Mouse (Mus musculus): ENCODE data around the gene 1700113H08Rik. TPM values are rescaled to one million over a fixed set of nuclear protein-coding genes. Genes with fewer than 3 reads are reported as not detected.

Gene 1700113H08Rik
- total RNA-seq, 1 experiment = not detected

- no peak for DNase-seq (ENCODE audit: low read depth, low spot score)
- in situ Hi-C loops (cut with MboI; ENCODE audit: low sequenced_read_pairs in 2 of 2, unreplicated experiment in 2 of 2) = no loop called here
- H3K27ac ChIP-seq (ENCODE audit: insufficient read depth, low read depth, low read length, poor library complexity, severe bottlenecking) = no peak overlapping the region
Observed at GRCm38 (mm10) chr10:87098722-87099121, 40.9 kb downstream of the 1700113H08Rik start.

GRCm38 (mm10) chr10:87100668-87101067, 42.8 kb downstream of the 1700113H08Rik start:
- H3K27ac ChIP-seq (ENCODE audit: insufficient read depth, low read depth, low read length, poor library complexity, severe bottlenecking) = no peak overlapping the region

More at GRCm38 (mm10) chr10:87098722-87099121, 40.9 kb downstream of the 1700113H08Rik start:
- no peaks in the 10 kb centered on the region for H3K36me3 ChIP-seq (ENCODE audit: control insufficient read depth, insufficient read depth, low read length, poor library complexity, severe bottlenecking)
- no peak overlapping the region for H3K4me3 ChIP-seq (ENCODE audit: insufficient read depth in 1 of 2, low read depth in 1 of 2, low read length in 2 of 2, poor library complexity in 1 of 2, severe bottlenecking in 1 of 2)
- TF ChIP-seq ZC3H11A (IDR thresholded peaks at IDR 0.05; ENCODE audit: borderline replicate concordance, low read depth, low read length) (no peak), HCFC1 (IDR thresholded peaks at IDR 0.05; ENCODE audit: borderline replicate concordance, insufficient read depth, low read length) (no peak)
- no peak overlapping the region for H3K9ac ChIP-seq (ENCODE audit: insufficient read depth, low read depth, low read length, poor library complexity, severe bottlenecking)
- no peaks in the 10 kb centered on the region for H3K9me3 ChIP-seq (ENCODE audit: control insufficient read depth, insufficient read depth, low read depth, low read length)
- no peaks in the 10 kb centered on the region for H3K4me1 ChIP-seq (ENCODE audit: control insufficient read depth in 2 of 2, insufficient read depth in 2 of 2, low read length in 2 of 2, poor library complexity in 1 of 2)

GRCm38 (mm10) chr10:87101265-87101950, 43.6 kb downstream of the 1700113H08Rik start:
- in situ Hi-C loops (cut with MboI; ENCODE audit: low sequenced_read_pairs in 2 of 2, unreplicated experiment in 2 of 2) = no loop called here
- H3K4me3 ChIP-seq (ENCODE audit: insufficient read depth in 1 of 2, low read depth in 1 of 2, low read length in 2 of 2, poor library complexity in 1 of 2, severe bottlenecking in 1 of 2) = no peak overlapping the region
- H3K9ac ChIP-seq (ENCODE audit: insufficient read depth, low read depth, low read length, poor library complexity, severe bottlenecking) = no peak overlapping the region
- no peak for DNase-seq (ENCODE audit: low read depth, low spot score)
- H3K9me3 ChIP-seq (ENCODE audit: control insufficient read depth, insufficient read depth, low read depth, low read length) = no peaks in the 10 kb centered on the region
- no peaks in the 10 kb centered on the region for H3K36me3 ChIP-seq (ENCODE audit: control insufficient read depth, insufficient read depth, low read length, poor library complexity, severe bottlenecking)
- no peak overlapping the region for H3K27ac ChIP-seq (ENCODE audit: insufficient read depth, low read depth, low read length, poor library complexity, severe bottlenecking)
- TF ChIP-seq CHD2 (IDR thresholded peaks at IDR 0.05; ENCODE audit: low read depth, low read length) (no peak), ZNF384 (IDR thresholded peaks at IDR 0.05; ENCODE audit: low read depth, low read length) (no peak), HCFC1 (IDR thresholded peaks at IDR 0.05; ENCODE audit: borderline replicate concordance, insufficient read depth, low read length) (no peak), ZC3H11A (IDR thresholded peaks at IDR 0.05; ENCODE audit: borderline replicate concordance, low read depth, low read length) (no peak), MAFK (IDR thresholded peaks at IDR 0.05; ENCODE audit: insufficient read depth, low read depth, low read length) (no peak)
- H3K4me1 ChIP-seq (ENCODE audit: control insufficient read depth in 2 of 2, insufficient read depth in 2 of 2, low read length in 2 of 2, poor library complexity in 1 of 2) = no peaks in the 10 kb centered on the region

More at GRCm38 (mm10) chr10:87100668-87101067, 42.8 kb downstream of the 1700113H08Rik start:
- no peak for DNase-seq (ENCODE audit: low read depth, low spot score)
- no peaks in the 10 kb centered on the region for H3K36me3 ChIP-seq (ENCODE audit: control insufficient read depth, insufficient read depth, low read length, poor library complexity, severe bottlenecking)
- H3K9ac ChIP-seq (ENCODE audit: insufficient read depth, low read depth, low read length, poor library complexity, severe bottlenecking) = no peak overlapping the region
- H3K4me3 ChIP-seq (ENCODE audit: insufficient read depth in 1 of 2, low read depth in 1 of 2, low read length in 2 of 2, poor library complexity in 1 of 2, severe bottlenecking in 1 of 2) = no peak overlapping the region
- TF ChIP-seq ZC3H11A (IDR thresholded peaks at IDR 0.05; ENCODE audit: borderline replicate concordance, low read depth, low read length) (no peak), ZNF384 (IDR thresholded peaks at IDR 0.05; ENCODE audit: low read depth, low read length) (no peak), CHD2 (IDR thresholded peaks at IDR 0.05; ENCODE audit: low read depth, low read length) (no peak)
- H3K9me3 ChIP-seq (ENCODE audit: control insufficient read depth, insufficient read depth, low read depth, low read length) = no peaks in the 10 kb centered on the region
- in situ Hi-C loops (cut with MboI; ENCODE audit: low sequenced_read_pairs in 2 of 2, unreplicated experiment in 2 of 2) = no loop called here
- no peaks in the 10 kb centered on the region for H3K4me1 ChIP-seq (ENCODE audit: control insufficient read depth in 2 of 2, insufficient read depth in 2 of 2, low read length in 2 of 2, poor library complexity in 1 of 2)

- no peaks in the 10 kb centered on the region for H3K4me1 ChIP-seq (ENCODE audit: control insufficient read depth in 2 of 2, insufficient read depth in 2 of 2, low read length in 2 of 2, poor library complexity in 1 of 2)
- no peak for DNase-seq (ENCODE audit: low read depth, low spot score)
- no peak overlapping the region for H3K27ac ChIP-seq (ENCODE audit: insufficient read depth, low read depth, low read length, poor library complexity, severe bottlenecking)
- no peaks in the 10 kb centered on the region for H3K36me3 ChIP-seq (ENCODE audit: control insufficient read depth, insufficient read depth, low read length, poor library complexity, severe bottlenecking)
- in situ Hi-C loops (cut with MboI; ENCODE audit: low sequenced_read_pairs in 2 of 2, unreplicated experiment in 2 of 2) = no loop called here
- H3K4me3 ChIP-seq (ENCODE audit: insufficient read depth in 1 of 2, low read depth in 1 of 2, low read length in 2 of 2, poor library complexity in 1 of 2, severe bottlenecking in 1 of 2) = no peak overlapping the region
- no peak for TF ChIP-seq ZNF384 (IDR thresholded peaks at IDR 0.05; ENCODE audit: low read depth, low read length)
- no peak for TF ChIP-seq MAFK (IDR thresholded peaks at IDR 0.05; ENCODE audit: insufficient read depth, low read depth, low read length)
- no peak for TF ChIP-seq HCFC1 (IDR thresholded peaks at IDR 0.05; ENCODE audit: borderline replicate concordance, insufficient read depth, low read length)
- TF ChIP-seq CHD2 (IDR thresholded peaks at IDR 0.05; ENCODE audit: low read depth, low read length) = no peak
- TF ChIP-seq ZC3H11A (IDR thresholded peaks at IDR 0.05; ENCODE audit: borderline replicate concordance, low read depth, low read length) = no peak
- H3K9me3 ChIP-seq (ENCODE audit: control insufficient read depth, insufficient read depth, low read depth, low read length) = no peaks in the 10 kb centered on the region
- no peak overlapping the region for H3K9ac ChIP-seq (ENCODE audit: insufficient read depth, low read depth, low read length, poor library complexity, severe bottlenecking)
Observed at GRCm38 (mm10) chr10:87101951-87102320, 44.1 kb downstream of the 1700113H08Rik start.

- Histone ChIP-seq H3K36me3 (ENCODE audit: control insufficient read depth, insufficient read depth, low read length, poor library complexity, severe bottlenecking) (no peaks in the 10 kb centered on the region), H3K9ac (ENCODE audit: insufficient read depth, low read depth, low read length, poor library complexity, severe bottlenecking) (no peak overlapping the region), H3K4me1 (ENCODE audit: control insufficient read depth in 2 of 2, insufficient read depth in 2 of 2, low read length in 2 of 2, poor library complexity in 1 of 2) (no peaks in the 10 kb centered on the region), H3K4me3 (ENCODE audit: insufficient read depth in 1 of 2, low read depth in 1 of 2, low read length in 2 of 2, poor library complexity in 1 of 2, severe bottlenecking in 1 of 2) (no peak overlapping the region), H3K9me3 (ENCODE audit: control insufficient read depth, insufficient read depth, low read depth, low read length) (no peaks in the 10 kb centered on the region), H3K27ac (ENCODE audit: insufficient read depth, low read depth, low read length, poor library complexity, severe bottlenecking) (no peak overlapping the region)
- no peak for TF ChIP-seq ZNF384 (IDR thresholded peaks at IDR 0.05; ENCODE audit: low read depth, low read length)
- TF ChIP-seq CHD2 (IDR thresholded peaks at IDR 0.05; ENCODE audit: low read depth, low read length) = no peak
- no peak for TF ChIP-seq MAFK (IDR thresholded peaks at IDR 0.05; ENCODE audit: insufficient read depth, low read depth, low read length)
- TF ChIP-seq ZC3H11A (IDR thresholded peaks at IDR 0.05; ENCODE audit: borderline replicate concordance, low read depth, low read length) = no peak
- no peak for TF ChIP-seq HCFC1 (IDR thresholded peaks at IDR 0.05; ENCODE audit: borderline replicate concordance, insufficient read depth, low read length)
- in situ Hi-C loops (cut with MboI; ENCODE audit: low sequenced_read_pairs in 2 of 2, unreplicated experiment in 2 of 2) = no loop called here
- DNase-seq (ENCODE audit: low read depth, low spot score) = no peak
Observed at GRCm38 (mm10) chr10:87102455-87102854, 44.6 kb downstream of the 1700113H08Rik start.

Data from ES-E14 (cell line).